ENCODE assay signal across 16 mouse cellular contexts in the genomic region with DNA sequence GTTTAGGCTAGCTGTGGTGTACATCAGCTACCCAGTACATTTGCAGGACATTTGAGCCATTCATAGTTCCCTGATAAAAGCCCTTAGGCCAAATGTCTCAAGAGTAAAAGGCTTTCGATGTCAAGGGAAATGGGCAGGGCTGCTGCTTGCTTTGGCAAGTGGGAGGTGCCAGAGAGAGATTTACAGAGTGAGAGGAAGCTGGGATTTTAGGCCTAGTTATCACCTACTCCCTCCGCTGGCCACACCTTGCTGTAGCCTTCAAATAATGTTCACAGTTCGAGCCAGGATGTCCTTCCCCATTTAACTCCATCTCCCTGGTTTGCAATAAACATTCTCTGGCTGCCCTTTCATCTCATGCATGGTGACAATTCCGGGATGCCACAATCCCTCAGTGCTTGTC.
DNase-seq lines count a peak whose midpoint lies in the region; ATAC-seq and TF ChIP-seq lines count a peak whose summit lies in the region.
"Had no signal": no experiment of that assay in that cellular context is flagged by ENCODE, and none has a peak within 500 bp of the region (broad histone marks: within the 10 kb centered on the region; RNA-seq: fewer than 3 reads in every experiment).

No protein-coding gene starts in this region.

- CTCF ChIA-PET in Patski (lab: Charles Lee), result interaction anchor here (0.8 kb wide), 1 partner anchor 9 kb away, joined by 3 read pairs; no protein-coding TSS in a partner anchor

- H3K9ac ChIP-seq in hindbrain, postnatal 0 days (replicated peaks; ENCODE audit: low read length), result no peak overlapping the region
- no peak overlapping the region for H3K9ac ChIP-seq in hindbrain, embryonic 16.5 days (ENCODE audit: low read depth, low read length)
- H3K9ac ChIP-seq in lung, postnatal 0 days (replicated peaks; ENCODE audit: low read depth), result no peak overlapping the region
- H3K9ac ChIP-seq: embryonic facial prominence, embryonic 13.5 days; forebrain, embryonic 12.5 days; limb, embryonic 13.5 days; liver, postnatal 0 days; stomach, embryonic 15.5 days had no signal

- TF ChIP-seq CTCF in hindbrain, postnatal 0 days (IDR thresholded peaks at IDR 0.05; ENCODE audit: low read depth), result peak; percentile 35; the same call in 1 of the 2 replicates
- TF ChIP-seq CTCF in lung, postnatal 0 days (IDR thresholded peaks at IDR 0.05), result peak; percentile 30
- TF ChIP-seq CTCF in lung, adult 2 months (IDR thresholded peaks at IDR 0.05; ENCODE audit: insufficient read depth, low read length), result no peak
- peak; percentile 66 for TF ChIP-seq CTCF in Patski (IDR thresholded peaks at IDR 0.05)

- H3K27ac ChIP-seq in hindbrain, postnatal 0 days, result no peak overlapping the region
- H3K27ac ChIP-seq in hindbrain, embryonic 16.5 days (ENCODE audit: low read depth, low read length), result no peak overlapping the region
- no peak overlapping the region for H3K27ac ChIP-seq in lung, postnatal 0 days (ENCODE audit: low read length)
- H3K27ac ChIP-seq: embryonic facial prominence, embryonic 13.5 days; forebrain, embryonic 12.5 days; left cerebral cortex, adult 2 months; limb, embryonic 13.5 days; stomach, embryonic 15.5 days had no signal

- no peak for TF ChIP-seq POLR2A in lung, adult 2 months (IDR thresholded peaks at IDR 0.05; ENCODE audit: borderline replicate concordance, extremely low read depth, low read depth, low read length)

- DNase-seq in hindbrain, postnatal 0 days (ENCODE audit: low spot score), result no peak
- DNase-seq in lung, postnatal 0 days (ENCODE audit: low spot score), result peak; percentile 20
- DNase-seq in lung, adult 2 months, result no peak
- no peak for DNase-seq in Patski (ENCODE audit: low read depth, low spot score)
- peak; percentile 45 for DNase-seq in embryo, embryonic 10.5 days (ENCODE audit: low spot score)
- DNase-seq in adrenal gland, adult 8-10 months, result no peak
- DNase-seq: adrenal gland, postnatal 10 days; liver, postnatal 0 days; thymus, postnatal 14 days had no signal

- in situ Hi-C loops in Patski (cut with MboI; ENCODE audit: low pct_unique_long_range_greater_than_20kb), result no loop called here

- no peaks in the 10 kb centered on the region for H3K27me3 ChIP-seq in hindbrain, postnatal 0 days (ENCODE audit: insufficient read depth, low read length)
- no peaks in the 10 kb centered on the region for H3K27me3 ChIP-seq in hindbrain, embryonic 16.5 days (replicated peaks; ENCODE audit: control insufficient read depth, insufficient read depth, low read length)
- no peaks in the 10 kb centered on the region for H3K27me3 ChIP-seq in lung, postnatal 0 days (replicated peaks; ENCODE audit: insufficient read depth, low read length)
- no peaks in the 10 kb centered on the region for H3K27me3 ChIP-seq in Patski
- H3K27me3 ChIP-seq: embryonic facial prominence, embryonic 13.5 days; megakaryocyte, embryonic 14.5 days; stomach, embryonic 15.5 days had no signal

- no peaks in the 10 kb centered on the region for H3K36me3 ChIP-seq in hindbrain, postnatal 0 days (ENCODE audit: insufficient read depth, low read length)
- H3K36me3 ChIP-seq in hindbrain, embryonic 16.5 days (ENCODE audit: control insufficient read depth, insufficient read depth, low read length), result no peaks in the 10 kb centered on the region
- H3K36me3 ChIP-seq in lung, postnatal 0 days (ENCODE audit: insufficient read depth, low read length), result no peaks in the 10 kb centered on the region
- H3K36me3 ChIP-seq: embryonic facial prominence, embryonic 13.5 days; forebrain, embryonic 12.5 days; limb, embryonic 13.5 days; stomach, embryonic 15.5 days had no signal

- H3K4me1 ChIP-seq in hindbrain, postnatal 0 days (ENCODE audit: insufficient read depth, low read length), result no peaks in the 10 kb centered on the region
- peaks cover 4% of the 10 kb centered on the region; the same call in 1 of the 2 replicates for H3K4me1 ChIP-seq in hindbrain, embryonic 16.5 days (ENCODE audit: control insufficient read depth, insufficient read depth, low read depth, low read length)
- H3K4me1 ChIP-seq in lung, postnatal 0 days (ENCODE audit: insufficient read depth, low read depth, low read length), result no peaks in the 10 kb centered on the region
- no peaks in the 10 kb centered on the region; the same call in 1 of the 2 replicates for H3K4me1 ChIP-seq in lung, adult 2 months (ENCODE audit: control insufficient read depth, insufficient read depth, low read length)
- H3K4me1 ChIP-seq: megakaryocyte, embryonic 14.5 days; stomach, embryonic 15.5 days had no signal

- no peak overlapping the region for H3K4me2 ChIP-seq in hindbrain, postnatal 0 days (ENCODE audit: low read depth, low read length)
- H3K4me2 ChIP-seq in hindbrain, embryonic 16.5 days (ENCODE audit: low read length), result no peak overlapping the region
- H3K4me2 ChIP-seq in lung, postnatal 0 days (replicated peaks; ENCODE audit: low read depth, low read length), result no peak overlapping the region
- H3K4me2 ChIP-seq: embryonic facial prominence, embryonic 13.5 days; forebrain, embryonic 12.5 days; limb, embryonic 13.5 days; stomach, embryonic 15.5 days had no signal

- TF ChIP-seq EP300 in lung, postnatal 0 days (IDR thresholded peaks at IDR 0.05), result no peak

- POLR2A ChIA-PET in Patski (lab: Charles Lee), result no interaction called here

- H3K9me3 ChIP-seq in hindbrain, postnatal 0 days (ENCODE audit: low read length), result no peaks in the 10 kb centered on the region
- H3K9me3 ChIP-seq in hindbrain, embryonic 16.5 days (ENCODE audit: control insufficient read depth, low read length), result no peaks in the 10 kb centered on the region
- H3K9me3 ChIP-seq in lung, postnatal 0 days (ENCODE audit: low read length), result no peaks in the 10 kb centered on the region
- H3K9me3 ChIP-seq: embryonic facial prominence, embryonic 13.5 days; forebrain, embryonic 12.5 days; limb, embryonic 13.5 days; stomach, embryonic 15.5 days had no signal

- ATAC-seq in hindbrain, postnatal 0 days, result no peak
- no peak for ATAC-seq in hindbrain, embryonic 16.5 days
- ATAC-seq in lung, postnatal 0 days, result no peak
- ATAC-seq in Patski, result peak; percentile 69
- ATAC-seq: liver, postnatal 0 days had no signal

- 37% methylated on average over 4 of the region's 4 CpGs for WGBS in hindbrain, postnatal 0 days
- 44% methylated on average over 4 of the region's 4 CpGs for WGBS in hindbrain, embryonic 16.5 days
- WGBS in lung, postnatal 0 days, result 16% methylated on average over 4 of the region's 4 CpGs
- 28% methylated on average over 4 of the region's 4 CpGs for WGBS in lung, adult 2 months

- no peak overlapping the region for H3K4me3 ChIP-seq in hindbrain, postnatal 0 days (ENCODE audit: low read length)
- no peak overlapping the region for H3K4me3 ChIP-seq in hindbrain, embryonic 16.5 days (ENCODE audit: low read length)
- no peak overlapping the region for H3K4me3 ChIP-seq in lung, postnatal 0 days (ENCODE audit: low read depth, low read length)
- no peak overlapping the region for H3K4me3 ChIP-seq in lung, adult 2 months (replicated peaks; ENCODE audit: extremely low read depth, low read depth, low read length)
- H3K4me3 ChIP-seq: embryonic facial prominence, embryonic 13.5 days; forebrain, embryonic 12.5 days; left cerebral cortex, adult 2 months; limb, embryonic 13.5 days; megakaryocyte, embryonic 14.5 days; stomach, embryonic 15.5 days had no signal

Comparison
In these comparisons a context has a peak if more than half of its experiments do, and no peak if none do; other contexts are left out.
1. DNase-seq: peak in lung, postnatal 0 days (single experiment) and embryo, embryonic 10.5 days (single experiment); none in hindbrain, postnatal 0 days (single experiment), lung, adult 2 months (single experiment), Patski (single experiment) and adrenal gland, adult 8-10 months (single experiment).